Mouse (Mus musculus) bone marrow, adult 2 months (tissue): ENCODE results near the gene Cdc42ep1.

Source experiments
- CTCF ChIP-seq: fragments of 200-500 bp; IDR thresholded peaks from 2 replicates; pipeline ENCODE4 v1.5.1; 2011; ENCODE audit warnings: low read length, control low read depth; ENCODE audit not compliant: control insufficient read depth, insufficient read depth
- POLR2A ChIP-seq: fragments of 200-500 bp; IDR thresholded peaks from 2 replicates; pipeline ENCODE4 v1.6.1; 2011; ENCODE audit warnings: low read depth, mild to moderate bottlenecking, control low read depth, low read length, borderline replicate concordance; ENCODE audit not compliant: control insufficient read depth

- TF ChIP-seq CTCF (no peak), POLR2A (no peak)
Measured at GRCm38 (mm10) chr15:78836086-78836621, 6.3 kb upstream of the Cdc42ep1 start.
